Mouse (Mus musculus): ENCODE data around the gene Mmp11.

The Mmp11 gene

GRCm38 (mm10) chr10:75935680-75936541 is at the start of gene Mmp11:
Mmp11 (minus strand) TSS chr10:75936496.
- peak; percentile 76 for DNase-seq (ENCODE audit: low spot score)

- no peak for DNase-seq (ENCODE audit: low spot score)
These were observed 43.1 kb upstream of the Mmp11 start for GRCm38 (mm10) chr10:75979432-75979831.

- no peak for DNase-seq (ENCODE audit: low spot score)
These were observed 42.5 kb upstream of the Mmp11 start for GRCm38 (mm10) chr10:75978835-75979157.

GRCm38 (mm10) chr10:75978119-75978834 is 42.0 kb upstream of the Mmp11 start:
- no peak for DNase-seq (ENCODE audit: low spot score)

- DNase-seq (ENCODE audit: low spot score): no peak
These were observed 38.9 kb upstream of the Mmp11 start for GRCm38 (mm10) chr10:75975216-75975615.

GRCm38 (mm10) chr10:75973846-75974245 is 37.5 kb upstream of the Mmp11 start:
- no peak for DNase-seq (ENCODE audit: low spot score)

GRCm38 (mm10) chr10:75954381-75954811 is 18.1 kb upstream of the Mmp11 start, which contains the start of gene Gm5134:
Gm5134 (plus strand) TSS chr10:75954514.
- DNase-seq (ENCODE audit: low spot score): no peak

GRCm38 (mm10) chr10:75951424-75952050 is 15.2 kb upstream of the Mmp11 start:
- no peak for DNase-seq (ENCODE audit: low spot score)

- no peak for DNase-seq (ENCODE audit: low spot score)
These were observed 14.5 kb upstream of the Mmp11 start for GRCm38 (mm10) chr10:75950791-75951210.

GRCm38 (mm10) chr10:75949053-75950045 is 13.1 kb upstream of the Mmp11 start:
- no peak for DNase-seq (ENCODE audit: low spot score)

- DNase-seq (ENCODE audit: low spot score): no peak
These were observed 11.8 kb upstream of the Mmp11 start for GRCm38 (mm10) chr10:75948079-75948478.

- no peak for DNase-seq (ENCODE audit: low spot score)
These were observed 9.6 kb upstream of the Mmp11 start for GRCm38 (mm10) chr10:75945896-75946295.

- DNase-seq (ENCODE audit: low spot score): no peak
These were observed 8.9 kb upstream of the Mmp11 start for GRCm38 (mm10) chr10:75945213-75945612.

- no peak for DNase-seq (ENCODE audit: low spot score)
These were observed 7.9 kb upstream of the Mmp11 start for GRCm38 (mm10) chr10:75944066-75944772.

- DNase-seq (ENCODE audit: low spot score): no peak
These were observed 6.6 kb upstream of the Mmp11 start, which contains the start of gene Vpreb3 for GRCm38 (mm10) chr10:75942736-75943477. Vpreb3 (plus strand) TSS chr10:75943057.

GRCm38 (mm10) chr10:75941042-75941824 is 4.9 kb upstream of the Mmp11 start:
- no peak for DNase-seq (ENCODE audit: low spot score)

GRCm38 (mm10) chr10:75940520-75940919 is 4.2 kb upstream of the Mmp11 start, which contains the start of gene Gm867:
Gm867 (minus strand) TSS chr10:75940672.
- no peak for DNase-seq (ENCODE audit: low spot score)

- DNase-seq (ENCODE audit: low spot score): no peak
These were observed 3.4 kb upstream of the Mmp11 start for GRCm38 (mm10) chr10:75939481-75940234.

Measured in ovary, adult 18-20 months (tissue).